Comparison of ENCODE assay signal across 15 mouse cellular contexts in genomic region chr2:74450064-74450765, GRCm38 (mm10).
DNase-seq lines count a peak whose midpoint lies in the region; ATAC-seq and TF ChIP-seq lines count a peak whose summit lies in the region.
"Had no signal": no experiment of that assay in that cellular context is flagged by ENCODE, and none has a peak within 500 bp of the region (broad histone marks: within the 10 kb centered on the region; RNA-seq: fewer than 3 reads in every experiment).

No protein-coding gene starts in this region.

- H3K27me3 ChIP-seq in hindbrain, embryonic 14.5 days (ENCODE audit: control insufficient read depth, insufficient read depth, low read length) = no peaks in the 10 kb centered on the region
- H3K27me3 ChIP-seq in midbrain, embryonic 14.5 days (ENCODE audit: control insufficient read depth, insufficient read depth, low read length) = 0 out of 2 replicates have a peak, but pooled peaks cover 4% of the 10 kb centered on the region
- no peaks in the 10 kb centered on the region for H3K27me3 ChIP-seq in kidney, embryonic 15.5 days

- TF ChIP-seq CTCF in brain, embryonic 14.5 days (IDR thresholded peaks at IDR 0.05; ENCODE audit: borderline replicate concordance, extremely low read depth, insufficient read depth, insufficient read length) = no peak

- DNase-seq in cerebellum, postnatal 10 days = peak; percentile 17 to 23
- DNase-seq in cerebellum, adult 9-11 months = no peak
- peak; percentile 93 for DNase-seq in brain, embryonic 14.5 days (ENCODE audit: low read depth)
- DNase-seq in hindbrain, embryonic 14.5 days (ENCODE audit: low spot score) = peak; percentile 65
- DNase-seq in midbrain, embryonic 14.5 days = peak; percentile 71
- no peak for DNase-seq in heart, postnatal 4 days
- DNase-seq: adrenal gland, postnatal 36 days; cerebellum, adult 11 months; heart, postnatal 10 days; kidney, adult 8-10 months; liver, postnatal 0 days; right cerebral cortex, postnatal 25 days; thymus, adult 2 months had no signal

- H3K4me3 ChIP-seq in hindbrain, embryonic 14.5 days (replicated peaks; ENCODE audit: low read length) = no peak overlapping the region
- H3K4me3 ChIP-seq in midbrain, embryonic 14.5 days (replicated peaks; ENCODE audit: low read depth, low read length) = no peak overlapping the region
- H3K4me3 ChIP-seq in kidney, embryonic 15.5 days (replicated peaks) = no peak overlapping the region

- peaks cover 31% of the 10 kb centered on the region for H3K4me1 ChIP-seq in hindbrain, embryonic 14.5 days (replicated peaks; ENCODE audit: control insufficient read depth, insufficient read depth, low read length)
- H3K4me1 ChIP-seq in midbrain, embryonic 14.5 days (ENCODE audit: control insufficient read depth, insufficient read depth, low read length) = peaks cover 31% of the 10 kb centered on the region
- H3K4me1 ChIP-seq in kidney, embryonic 15.5 days = 0 out of 2 replicates have a peak, but pooled peaks cover 4% of the 10 kb centered on the region

- no peaks in the 10 kb centered on the region for H3K36me3 ChIP-seq in hindbrain, embryonic 14.5 days (replicated peaks; ENCODE audit: control insufficient read depth, insufficient read depth)
- H3K36me3 ChIP-seq in midbrain, embryonic 14.5 days (ENCODE audit: control insufficient read depth, insufficient read depth, low read length) = no peaks in the 10 kb centered on the region
- H3K36me3 ChIP-seq in kidney, embryonic 15.5 days = no peaks in the 10 kb centered on the region

- H3K4me2 ChIP-seq in hindbrain, embryonic 14.5 days (replicated peaks) = no peak overlapping the region
- peak overlapping the region; percentile 22 for H3K4me2 ChIP-seq in midbrain, embryonic 14.5 days (ENCODE audit: low read length)
- no peak overlapping the region for H3K4me2 ChIP-seq in kidney, embryonic 15.5 days

- peak; percentile 52; the same call in 1 of the 2 replicates for ATAC-seq in hindbrain, embryonic 14.5 days (ENCODE audit: low FRiP score)
- ATAC-seq in midbrain, embryonic 14.5 days (ENCODE audit: low FRiP score, low TSS enrichment) = peak; percentile 43; the same call in 1 of the 2 replicates
- ATAC-seq in inflammation-experienced regulatory T-cells, adult 6 months = no peak
- no peak for ATAC-seq in kidney, embryonic 15.5 days (replicated peaks; ENCODE audit: low FRiP score)
- ATAC-seq: liver, postnatal 0 days had no signal

- no peaks in the 10 kb centered on the region for H3K9me3 ChIP-seq in hindbrain, embryonic 14.5 days (ENCODE audit: control insufficient read depth, low read length)
- no peaks in the 10 kb centered on the region for H3K9me3 ChIP-seq in midbrain, embryonic 14.5 days (ENCODE audit: control insufficient read depth, low read length)
- H3K9me3 ChIP-seq in kidney, embryonic 15.5 days (replicated peaks) = no peaks in the 10 kb centered on the region

- no peak for TF ChIP-seq POLR2A in brain, embryonic 14.5 days (IDR thresholded peaks at IDR 0.05; ENCODE audit: borderline replicate concordance, extremely low read depth, insufficient read depth, insufficient read length, poor library complexity, severe bottlenecking)

- WGBS in hindbrain, embryonic 14.5 days = 21% methylated on average over 11 of the region's 11 CpGs
- WGBS in midbrain, embryonic 14.5 days = 30% methylated on average over 11 of the region's 11 CpGs
- 76% methylated on average over 11 of the region's 11 CpGs for WGBS in kidney, embryonic 15.5 days

- peak overlapping the region; percentile 71 for H3K27ac ChIP-seq in hindbrain, embryonic 14.5 days
- H3K27ac ChIP-seq in midbrain, embryonic 14.5 days (replicated peaks; ENCODE audit: low read depth, low read length) = peak overlapping the region; percentile 77
- no peak overlapping the region for H3K27ac ChIP-seq in kidney, embryonic 15.5 days

- no peak overlapping the region for H3K9ac ChIP-seq in hindbrain, embryonic 14.5 days
- no peak overlapping the region for H3K9ac ChIP-seq in midbrain, embryonic 14.5 days (replicated peaks; ENCODE audit: low read length)
- H3K9ac ChIP-seq in kidney, embryonic 15.5 days = no peak overlapping the region
- H3K9ac ChIP-seq: liver, postnatal 0 days had no signal

Comparison
In these comparisons a context has a peak if more than half of its experiments do, and no peak if none do; other contexts are left out.
1. DNase-seq: peak in cerebellum, postnatal 10 days (2 of 2), brain, embryonic 14.5 days (single experiment), hindbrain, embryonic 14.5 days (single experiment) and midbrain, embryonic 14.5 days (single experiment); none in cerebellum, adult 9-11 months (single experiment) and heart, postnatal 4 days (single experiment).
2. ATAC-seq: peak in hindbrain, embryonic 14.5 days (single experiment) and midbrain, embryonic 14.5 days (single experiment); none in inflammation-experienced regulatory T-cells, adult 6 months (single experiment) and kidney, embryonic 15.5 days (single experiment).